Mouse (Mus musculus) adrenal gland, postnatal 4 days (tissue): ENCODE measurements around the gene Runx2. TPM values are rescaled to one million over a fixed set of nuclear protein-coding genes. Genes with fewer than 3 reads are reported as not detected.

ENCODE experiments used
- DNase-seq, 2 experiments: peaks; one replicate each; pipeline ENCODE4 v3.0.0; 2021 to 2022; ENCODE audit warnings: low spot score in 2 of 2, mixed read lengths in 2 of 2
- total RNA-seq, 2 experiments: library from RNA; stranded (reverse); gene quantifications; 2 replicates each; pipeline ENCODE4 v1.2.3; 2021

Runx2 gene
- total RNA-seq, 2 experiments from 2014 or later, result 7.3 to 8.8 TPM

GRCm38 (mm10) chr17:44718036-44718435 is 96.6 kb downstream of the Runx2 start:
- DNase-seq, result no peak

- DNase-seq, result no peak
These were observed 100.5 kb downstream of the Runx2 start for GRCm38 (mm10) chr17:44714116-44714515.

GRCm38 (mm10) chr17:44713404-44713803 is 101.2 kb downstream of the Runx2 start:
- DNase-seq, result no peak

- peak in 1 of 2 experiments; percentile 57 for DNase-seq
These were observed 104.9 kb downstream of the Runx2 start for GRCm38 (mm10) chr17:44709516-44710252.

GRCm38 (mm10) chr17:44707956-44708355 is 106.6 kb downstream of the Runx2 start:
- DNase-seq, result no peak

GRCm38 (mm10) chr17:44706531-44706930 is 108.1 kb downstream of the Runx2 start:
- no peak for DNase-seq

- no peak for DNase-seq
These were observed 111.9 kb downstream of the Runx2 start for GRCm38 (mm10) chr17:44702506-44703298.

GRCm38 (mm10) chr17:44701531-44701930 is 113.1 kb downstream of the Runx2 start:
- DNase-seq, result no peak

GRCm38 (mm10) chr17:44700326-44700725 is 114.3 kb downstream of the Runx2 start:
- no peak for DNase-seq

- DNase-seq, result no peak
These were observed 117.5 kb downstream of the Runx2 start for GRCm38 (mm10) chr17:44697053-44697452.

- DNase-seq, result no peak
These were observed 121.0 kb downstream of the Runx2 start for GRCm38 (mm10) chr17:44693552-44693951.

GRCm38 (mm10) chr17:44691517-44691916 is 123.1 kb downstream of the Runx2 start:
- no peak for DNase-seq

GRCm38 (mm10) chr17:44690410-44691035 is 124.1 kb downstream of the Runx2 start:
- no peak for DNase-seq

- DNase-seq, result no peak
These were observed 126.3 kb downstream of the Runx2 start for GRCm38 (mm10) chr17:44688306-44688705.

- DNase-seq, result no peak
These were observed 129.1 kb downstream of the Runx2 start for GRCm38 (mm10) chr17:44685514-44685913.

- DNase-seq, result no peak
These were observed 131.6 kb downstream of the Runx2 start for GRCm38 (mm10) chr17:44683026-44683425.

GRCm38 (mm10) chr17:44677782-44678181 is 136.8 kb downstream of the Runx2 start:
- peak in 1 of 2 experiments; percentile 15 for DNase-seq

GRCm38 (mm10) chr17:44672806-44673205 is 141.8 kb downstream of the Runx2 start:
- DNase-seq, result no peak

- DNase-seq, result peak in 1 of 2 experiments; percentile 7
These were observed 142.5 kb downstream of the Runx2 start for GRCm38 (mm10) chr17:44671946-44672692.

GRCm38 (mm10) chr17:44669985-44670384 is 144.6 kb downstream of the Runx2 start:
- no peak for DNase-seq

GRCm38 (mm10) chr17:44667346-44667745 is 147.3 kb downstream of the Runx2 start:
- no peak for DNase-seq
